Mouse (Mus musculus): ENCODE results near the gene Tmcc2. TPM values are rescaled to one million over a fixed set of nuclear protein-coding genes. Genes with fewer than 3 reads are reported as not detected.

Tmcc2 gene
- total and polyA plus RNA-seq, 3 experiments, result 0.14 to 0.34 TPM; not detected in 1

GRCm38 (mm10) chr1:132312043-132312442, 79.0 kb downstream of the Tmcc2 start:
- no peak overlapping the region for H3K4me3 ChIP-seq (replicated peaks in 1 of 3; ENCODE audit: low read depth in 2 of 3, low read length in 2 of 3, poor library complexity in 1 of 3)
- H3K79me2 ChIP-seq (replicated peaks; ENCODE audit: control insufficient read depth, extremely low read depth, insufficient read depth, poor library complexity, severe bottlenecking), result no peaks in the 10 kb centered on the region
- no peak overlapping the region for H3K27ac ChIP-seq (ENCODE audit: insufficient read depth, low read depth)
- dilution Hi-C loops (cut with MboI; ENCODE audit: extremely low pct_ligation_motif_present, extremely low pct_unique_long_range_greater_than_20kb, low sequenced_read_pairs) (no loop called here), in situ Hi-C loops (cut with MboI; ENCODE audit: low pct_ligation_motif_present, low pct_unique_long_range_greater_than_20kb, low sequenced_read_pairs) (no loop called here)
- no peak overlapping the region for H3K4me2 ChIP-seq (ENCODE audit: insufficient read depth, low read depth, poor library complexity, severe bottlenecking)
- H3K27me3 ChIP-seq (replicated peaks), result peaks cover 20% of the 10 kb centered on the region
- DNase-seq (ENCODE audit: extremely low read depth), result no peak
- TF ChIP-seq TBP (conservative IDR thresholded peaks at IDR 0.05; ENCODE audit: low read depth, low read length), result no peak
- no peaks in the 10 kb centered on the region for H3K9me3 ChIP-seq (replicated peaks; ENCODE audit: low read length)
- no peaks in the 10 kb centered on the region for H3K36me3 ChIP-seq (replicated peaks in 1 of 2; ENCODE audit: control insufficient read depth in 1 of 2, insufficient read depth in 1 of 2, low read length in 1 of 2)
- H3K9ac ChIP-seq (ENCODE audit: insufficient read depth, low read depth), result no peak overlapping the region
- peaks cover 0 to 23% of the 10 kb centered on the region in 2 experiments for H3K4me1 ChIP-seq (ENCODE audit: control insufficient read depth in 1 of 2, insufficient read depth in 2 of 2)

- peak; percentile 62 for DNase-seq (ENCODE audit: extremely low read depth)
- H3K79me2 ChIP-seq (replicated peaks; ENCODE audit: control insufficient read depth, extremely low read depth, insufficient read depth, poor library complexity, severe bottlenecking), result no peaks in the 10 kb centered on the region
- no peaks in the 10 kb centered on the region for H3K9me3 ChIP-seq (replicated peaks; ENCODE audit: low read length)
- no peaks in the 10 kb centered on the region for H3K36me3 ChIP-seq (replicated peaks in 1 of 2; ENCODE audit: control insufficient read depth in 1 of 2, insufficient read depth in 1 of 2, low read length in 1 of 2)
- H3K4me3 ChIP-seq (replicated peaks in 1 of 3; ENCODE audit: low read depth in 2 of 3, low read length in 2 of 3, poor library complexity in 1 of 3), result no peak overlapping the region
- H3K27ac ChIP-seq (ENCODE audit: insufficient read depth, low read depth), result no peak overlapping the region
- peaks cover 24% of the 10 kb centered on the region for H3K27me3 ChIP-seq (replicated peaks)
- H3K4me1 ChIP-seq (ENCODE audit: control insufficient read depth in 1 of 2, insufficient read depth in 2 of 2), result peaks cover 0 to 23% of the 10 kb centered on the region in 2 experiments
- no peak overlapping the region for H3K9ac ChIP-seq (ENCODE audit: insufficient read depth, low read depth)
- 0 out of 2 replicates have a peak overlapping the region, but pooled peaks have one; percentile 24 for H3K4me2 ChIP-seq (ENCODE audit: insufficient read depth, low read depth, poor library complexity, severe bottlenecking)
- no peak for TF ChIP-seq MAZ (IDR thresholded peaks at IDR 0.05; ENCODE audit: low read depth, low read length)
- TF ChIP-seq EP300 (IDR thresholded peaks at IDR 0.05; ENCODE audit: low read length), result peak; percentile 24; the same call in 1 of the 2 replicates
- 0 out of 2 replicates have a peak, but pooled peaks have one; percentile 7 for TF ChIP-seq BHLHE40 (IDR thresholded peaks at IDR 0.05; ENCODE audit: low read depth, low read length)
- dilution Hi-C loops (cut with MboI; ENCODE audit: extremely low pct_ligation_motif_present, extremely low pct_unique_long_range_greater_than_20kb, low sequenced_read_pairs) (no loop called here), in situ Hi-C loops (cut with MboI; ENCODE audit: low pct_ligation_motif_present, low pct_unique_long_range_greater_than_20kb, low sequenced_read_pairs) (no loop called here)
Measured at GRCm38 (mm10) chr1:132311174-132311859, 79.8 kb downstream of the Tmcc2 start.

GRCm38 (mm10) chr1:132310754-132311153, 80.3 kb downstream of the Tmcc2 start:
- H3K27ac ChIP-seq (ENCODE audit: insufficient read depth, low read depth), result no peak overlapping the region
- H3K4me1 ChIP-seq (ENCODE audit: control insufficient read depth in 1 of 2, insufficient read depth in 2 of 2), result peaks cover 0 to 23% of the 10 kb centered on the region in 2 experiments
- dilution Hi-C loops (cut with MboI; ENCODE audit: extremely low pct_ligation_motif_present, extremely low pct_unique_long_range_greater_than_20kb, low sequenced_read_pairs) (no loop called here), in situ Hi-C loops (cut with MboI; ENCODE audit: low pct_ligation_motif_present, low pct_unique_long_range_greater_than_20kb, low sequenced_read_pairs) (no loop called here)
- DNase-seq (ENCODE audit: extremely low read depth), result no peak
- no peak overlapping the region for H3K4me3 ChIP-seq (replicated peaks in 1 of 3; ENCODE audit: low read depth in 2 of 3, low read length in 2 of 3, poor library complexity in 1 of 3)
- H3K9ac ChIP-seq (ENCODE audit: insufficient read depth, low read depth), result no peak overlapping the region
- TF ChIP-seq ZC3H11A (IDR thresholded peaks at IDR 0.05; ENCODE audit: low read depth, low read length), result no peak
- TF ChIP-seq MAZ (IDR thresholded peaks at IDR 0.05; ENCODE audit: low read depth, low read length), result no peak
- TF ChIP-seq NRF1 (IDR thresholded peaks at IDR 0.05; ENCODE audit: low read depth, low read length), result no peak
- no peak for TF ChIP-seq CHD1 (IDR thresholded peaks at IDR 0.05; ENCODE audit: low read depth, low read length)
- TF ChIP-seq EP300 (IDR thresholded peaks at IDR 0.05; ENCODE audit: low read length), result no peak
- no peak for TF ChIP-seq USF1 (IDR thresholded peaks at IDR 0.05; ENCODE audit: low read depth, low read length)
- TF ChIP-seq GABPA (IDR thresholded peaks at IDR 0.05; ENCODE audit: insufficient replicate concordance, low read depth, low read length), result no peak
- no peak for TF ChIP-seq SIN3A (IDR thresholded peaks at IDR 0.05; ENCODE audit: low read length)
- TF ChIP-seq NELFE (IDR thresholded peaks at IDR 0.05; ENCODE audit: low read depth, low read length), result no peak
- TF ChIP-seq CHD2 (IDR thresholded peaks at IDR 0.05; ENCODE audit: low read length), result no peak
- TF ChIP-seq RCOR1 (conservative IDR thresholded peaks at IDR 0.05; ENCODE audit: low read depth, low read length), result no peak
- TF ChIP-seq MAFK (IDR thresholded peaks at IDR 0.05; ENCODE audit: insufficient replicate concordance, low read length), result no peak
- TF ChIP-seq POLR2A (IDR thresholded peaks at IDR 0.05; ENCODE audit: low read depth, low read length), result no peak
- peaks cover 26% of the 10 kb centered on the region for H3K27me3 ChIP-seq (replicated peaks)
- no peaks in the 10 kb centered on the region for H3K36me3 ChIP-seq (replicated peaks in 1 of 2; ENCODE audit: control insufficient read depth in 1 of 2, insufficient read depth in 1 of 2, low read length in 1 of 2)
- no peak overlapping the region for H3K4me2 ChIP-seq (ENCODE audit: insufficient read depth, low read depth, poor library complexity, severe bottlenecking)
- H3K79me2 ChIP-seq (replicated peaks; ENCODE audit: control insufficient read depth, extremely low read depth, insufficient read depth, poor library complexity, severe bottlenecking), result no peaks in the 10 kb centered on the region
- no peaks in the 10 kb centered on the region for H3K9me3 ChIP-seq (replicated peaks; ENCODE audit: low read length)

Data from CH12.LX (cell line).